Mouse (Mus musculus): ENCODE results near the gene Adamtsl1.

GRCm38 (mm10) chr4:86335861-86336415, 822.0 kb downstream of the Adamtsl1 start:
- TF ChIP-seq POLR2A (IDR thresholded peaks at IDR 0.05; ENCODE audit: control insufficient read depth, extremely low read depth, insufficient read depth, low read length, poor library complexity) = no peak
- TF ChIP-seq CTCF (IDR thresholded peaks at IDR 0.05; ENCODE audit: borderline replicate concordance, control insufficient read depth, extremely low read depth, insufficient read depth, low read length, poor library complexity) = no peak

Data from thymus, adult 2 months (tissue).